Mouse (Mus musculus) kidney, adult 2 months (tissue): ENCODE measurements around the gene Rtn4rl1.

Source experiments
- CTCF ChIP-seq: fragments of 200-500 bp; conservative IDR thresholded peaks from 2 replicates; pipeline ENCODE4 v1.5.1; 2011; ENCODE audit warnings: low read depth, mild to moderate bottlenecking, control low read depth, low read length, moderate library complexity, mixed read lengths; ENCODE audit not compliant: insufficient read depth, insufficient read length
- POLR2A ChIP-seq: fragments of 200-500 bp; IDR thresholded peaks from one replicate; pipeline ENCODE4 v1.6.1; 2011; ENCODE audit warnings: low read depth, low read length, control low read depth

DNA sequence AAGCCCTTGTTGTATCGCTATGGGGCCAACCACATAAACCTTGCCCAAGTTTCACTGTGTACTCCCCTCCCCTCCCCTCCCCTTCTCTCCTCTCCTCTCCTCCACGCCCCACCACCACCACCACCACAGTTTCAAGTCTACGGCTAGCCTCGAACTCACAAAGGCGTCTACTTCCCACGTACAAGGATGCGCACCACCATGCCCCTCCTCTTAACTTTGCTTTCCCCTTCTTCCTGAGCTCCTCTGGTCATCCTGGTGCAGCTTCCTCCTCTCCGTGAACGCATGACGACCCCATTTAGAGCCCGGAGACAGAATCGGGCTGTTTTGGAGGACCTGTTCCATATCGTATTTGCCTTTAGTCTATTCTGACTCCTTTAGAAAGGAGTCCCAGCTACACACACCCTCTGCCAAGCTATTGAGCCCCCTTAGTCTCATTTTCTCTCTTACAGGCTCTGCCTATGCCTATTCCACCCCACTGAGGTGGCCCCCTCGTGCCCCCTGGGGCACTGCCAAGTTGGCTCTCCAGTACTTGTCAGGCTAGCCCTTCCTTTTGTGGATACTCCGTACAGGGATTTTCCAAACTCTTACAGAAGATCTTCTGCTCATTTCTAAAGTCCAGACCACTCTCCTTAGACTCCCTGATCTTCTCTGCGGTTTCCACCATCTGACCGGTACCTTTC is 22.3 kb upstream of the Rtn4rl1 start:
- TF ChIP-seq POLR2A (no peak), CTCF (no peak)
